Mouse (Mus musculus): Measurements from ENCODE around the gene Hsd17b3. TPM values are rescaled to one million over a fixed set of nuclear protein-coding genes. Genes with fewer than 3 reads are reported as not detected.

Hsd17b3 gene
- total RNA-seq (2021) = not detected
- long read RNA-seq, experiment 1 = 0 reads
- long read RNA-seq, experiment 2 = 0 reads

GRCm38 (mm10) chr13:64089130-64089529, at the start of gene Hsd17b3:
Gene Hsd17b3, minus strand, starts transcription at chr13:64089230.
- DNase-seq = no peak

GRCm38 (mm10) chr13:64129616-64130375, 40.8 kb upstream of the Hsd17b3 start:
- peak; percentile 62 to 72 for DNase-seq

- peak; percentile 82 to 89 for DNase-seq
These were observed 40.0 kb upstream of the Hsd17b3 start, which contains the start of gene Slc35d2 for GRCm38 (mm10) chr13:64128858-64129615. Gene Slc35d2, minus strand, starts transcription at chr13:64129368.

GRCm38 (mm10) chr13:64126316-64126715, 37.3 kb upstream of the Hsd17b3 start:
- DNase-seq = no peak

GRCm38 (mm10) chr13:64124886-64125285, 35.9 kb upstream of the Hsd17b3 start:
- no peak for DNase-seq

GRCm38 (mm10) chr13:64123491-64124188, 34.6 kb upstream of the Hsd17b3 start:
- no peak for DNase-seq

GRCm38 (mm10) chr13:64120760-64121159, 31.7 kb upstream of the Hsd17b3 start:
- DNase-seq = no peak

GRCm38 (mm10) chr13:64117442-64117841, 28.4 kb upstream of the Hsd17b3 start:
- DNase-seq = no peak

- DNase-seq = no peak
These were observed 21.4 kb upstream of the Hsd17b3 start for GRCm38 (mm10) chr13:64110421-64110820.

- DNase-seq = peak in 1 of 2 experiments; percentile 15
These were observed 19.4 kb upstream of the Hsd17b3 start for GRCm38 (mm10) chr13:64108381-64108850.

- no peak for DNase-seq
These were observed 18.5 kb upstream of the Hsd17b3 start for GRCm38 (mm10) chr13:64107535-64107934.

- no peak for DNase-seq
These were observed 18.1 kb upstream of the Hsd17b3 start for GRCm38 (mm10) chr13:64107105-64107504.

- no peak for DNase-seq
These were observed 16.7 kb upstream of the Hsd17b3 start for GRCm38 (mm10) chr13:64105690-64106089.

GRCm38 (mm10) chr13:64100186-64100585, 11.2 kb upstream of the Hsd17b3 start:
- peak; percentile 25 to 70 for DNase-seq

- DNase-seq = peak in 1 of 2 experiments; percentile 42
These were observed 10.0 kb upstream of the Hsd17b3 start for GRCm38 (mm10) chr13:64098992-64099391.

- DNase-seq = peak; percentile 44 to 86
These were observed 4.3 kb upstream of the Hsd17b3 start for GRCm38 (mm10) chr13:64093341-64093740.

GRCm38 (mm10) chr13:64092752-64093151, 3.7 kb upstream of the Hsd17b3 start:
- DNase-seq = no peak

GRCm38 (mm10) chr13:64092141-64092540, 3.1 kb upstream of the Hsd17b3 start:
- DNase-seq = no peak

GRCm38 (mm10) chr13:64091006-64091405, 2.0 kb upstream of the Hsd17b3 start:
- no peak for DNase-seq

- DNase-seq = no peak
These were observed 1.2 kb upstream of the Hsd17b3 start for GRCm38 (mm10) chr13:64090278-64090677.

GRCm38 (mm10) chr13:64088057-64088456, 973 bp downstream of the Hsd17b3 start:
- no peak for DNase-seq

GRCm38 (mm10) chr13:64086036-64086435, 3.0 kb downstream of the Hsd17b3 start:
- DNase-seq = no peak
